Mouse (Mus musculus) hindbrain, embryonic 12.5 days (tissue): ENCODE measurements at regions not wholly inside any gene's neighbourhood (a gene's known extent, or its start where the extent isn't known, plus 50 kb on each side); places are given as distances from the start of the nearest gene placed in this dataset.
"Not testable (repeated sequence)": the region's sequence is repeated elsewhere in the genome, so short reads cannot be mapped to it uniquely, and the experiment has no call there.

Experiments
- ATAC-seq: fragments of 200-750 bp; cut with Nextera tagmentation; 2 replicates; pipeline ENCODE4 v1.8.0; 2017; ENCODE audit warnings: moderate TSS enrichment; ENCODE audit not compliant: low FRiP score
- H3K27ac ChIP-seq: fragments of 300-500 bp; sonication (generic); 2 replicates; pipeline ENCODE4 v1.5.1; 2016; ENCODE audit warnings: mild to moderate bottlenecking
- H3K27me3 ChIP-seq: fragments of 300-500 bp; sonication (generic); 2 replicates; pipeline ENCODE4 v1.6.1; 2016; ENCODE audit warnings: mild to moderate bottlenecking
- H3K36me3 ChIP-seq: fragments of 300-500 bp; sonication (generic); 2 replicates; pipeline ENCODE4 v1.6.1; 2016; ENCODE audit warnings: mild to moderate bottlenecking
- H3K4me1 ChIP-seq: fragments of 300-500 bp; sonication (generic); 2 replicates; pipeline ENCODE4 v1.6.1; 2016
- H3K4me2 ChIP-seq: fragments of 300-500 bp; sonication (generic); replicated peaks from 2 replicates; pipeline ENCODE4 v1.6.1; 2016; ENCODE audit warnings: mild to moderate bottlenecking
- H3K4me3 ChIP-seq: fragments of 300-500 bp; sonication (generic); 2 replicates; pipeline ENCODE4 v1.5.1; 2016; ENCODE audit warnings: mild to moderate bottlenecking
- H3K9ac ChIP-seq: fragments of 300-500 bp; sonication (generic); 2 replicates; pipeline ENCODE4 v1.6.1; 2016; ENCODE audit warnings: mild to moderate bottlenecking, moderate library complexity
- H3K9me3 ChIP-seq: fragments of 300-500 bp; sonication (generic); replicated peaks from 2 replicates; pipeline ENCODE4 v1.6.1; 2016; ENCODE audit warnings: mild to moderate bottlenecking
- WGBS: fragments of 180-500 bp; shearing (Covaris S2); methylation state at CpG from one replicate; pipeline ENCODE4 v1.1.7; 2016; 5-methylcytosine and 5-hydroxymethylcytosine counted together

GRCm38 (mm10) chr17:9168411-9168810 is 180.3 kb downstream of the 1700010I14Rik start:
- H3K27ac ChIP-seq: peak overlapping the region; percentile 87
- ATAC-seq: peak; percentile 64; the same call in 1 of the 2 replicates
- H3K36me3 ChIP-seq: no peaks in the 10 kb centered on the region
- H3K4me2 ChIP-seq: peak overlapping the region; percentile 90
- peak overlapping the region; percentile 65 for H3K9ac ChIP-seq
- H3K4me1 ChIP-seq: peaks cover 8% of the 10 kb centered on the region; the same call in 1 of the 2 replicates
- peak overlapping the region; percentile 42 for H3K4me3 ChIP-seq
- H3K9me3 ChIP-seq: no peaks in the 10 kb centered on the region
- WGBS: 0% methylated on average over 5 of the region's 5 CpGs
- no peaks in the 10 kb centered on the region for H3K27me3 ChIP-seq

- Histone ChIP-seq H3K9ac (no peak overlapping the region), H3K27ac (no peak overlapping the region), H3K9me3 (no peaks in the 10 kb centered on the region), H3K27me3 (no peaks in the 10 kb centered on the region), H3K4me1 (peaks cover 8% of the 10 kb centered on the region; the same call in 1 of the 2 replicates), H3K4me3 (no peak overlapping the region), H3K36me3 (no peaks in the 10 kb centered on the region), H3K4me2 (no peak overlapping the region)
- 17% methylated on average over 11 of the region's 11 CpGs for WGBS
- no peak for ATAC-seq
These were observed 181.2 kb downstream of the 1700010I14Rik start for GRCm38 (mm10) chr17:9169371-9169770.

- Histone ChIP-seq H3K27ac (no peak overlapping the region), H3K9ac (no peak overlapping the region), H3K4me3 (no peak overlapping the region), H3K27me3 (no peaks in the 10 kb centered on the region), H3K36me3 (no peaks in the 10 kb centered on the region), H3K4me2 (no peak overlapping the region), H3K9me3 (no peaks in the 10 kb centered on the region), H3K4me1 (no peaks in the 10 kb centered on the region)
- ATAC-seq: no peak
- WGBS: 86% methylated on average over 5 of the region's 5 CpGs
These were observed 209.0 kb downstream of the 1700010I14Rik start for GRCm38 (mm10) chr17:9197160-9197559.

GRCm38 (mm10) chr17:9200386-9200785 is 212.3 kb downstream of the 1700010I14Rik start:
- Histone ChIP-seq H3K36me3 (no peaks in the 10 kb centered on the region), H3K9me3 (no peaks in the 10 kb centered on the region), H3K27me3 (no peaks in the 10 kb centered on the region), H3K4me2 (no peak overlapping the region), H3K4me1 (peaks cover 5% of the 10 kb centered on the region; the same call in 1 of the 2 replicates), H3K4me3 (no peak overlapping the region), H3K27ac (no peak overlapping the region), H3K9ac (no peak overlapping the region)
- 89% methylated on average over 7 of the region's 7 CpGs for WGBS
- ATAC-seq: no peak

GRCm38 (mm10) chr17:9202496-9202895 is 214.4 kb downstream of the 1700010I14Rik start:
- Histone ChIP-seq H3K4me3 (no peak overlapping the region), H3K36me3 (no peaks in the 10 kb centered on the region), H3K9ac (no peak overlapping the region), H3K27ac (no peak overlapping the region), H3K4me2 (no peak overlapping the region), H3K9me3 (no peaks in the 10 kb centered on the region), H3K4me1 (peaks cover 5% of the 10 kb centered on the region; the same call in 1 of the 2 replicates), H3K27me3 (no peaks in the 10 kb centered on the region)
- ATAC-seq: no peak
- 11% methylated on average over 2 of the region's 2 CpGs for WGBS

- Histone ChIP-seq H3K9me3 (no peaks in the 10 kb centered on the region), H3K4me3 (no peak overlapping the region), H3K27ac (no peak overlapping the region), H3K9ac (no peak overlapping the region), H3K4me2 (no peak overlapping the region), H3K27me3 (no peaks in the 10 kb centered on the region), H3K36me3 (no peaks in the 10 kb centered on the region), H3K4me1 (no peaks in the 10 kb centered on the region)
- WGBS: 79% methylated on average over 2 of the region's 2 CpGs
- ATAC-seq: no peak
These were observed 211.2 kb upstream of the Gm17728 start for GRCm38 (mm10) chr17:9210626-9211025.

GRCm38 (mm10) chr17:9223097-9223496 is 198.8 kb upstream of the Gm17728 start:
- H3K27ac ChIP-seq: no peak overlapping the region
- ATAC-seq: no peak
- 90% methylated on average over 4 of the region's 4 CpGs for WGBS
- no peaks in the 10 kb centered on the region for H3K27me3 ChIP-seq
- H3K4me2 ChIP-seq: no peak overlapping the region
- H3K4me3 ChIP-seq: no peak overlapping the region
- H3K9me3 ChIP-seq: no peaks in the 10 kb centered on the region
- peaks cover 3% of the 10 kb centered on the region; the same call in 1 of the 2 replicates for H3K4me1 ChIP-seq
- no peaks in the 10 kb centered on the region for H3K36me3 ChIP-seq
- no peak overlapping the region for H3K9ac ChIP-seq

GRCm38 (mm10) chr17:9227872-9228575 is 193.8 kb upstream of the Gm17728 start:
- H3K9ac ChIP-seq: no peak overlapping the region
- no peaks in the 10 kb centered on the region for H3K9me3 ChIP-seq
- no peaks in the 10 kb centered on the region for H3K27me3 ChIP-seq
- 61% methylated on average over 10 of the region's 10 CpGs for WGBS
- H3K27ac ChIP-seq: no peak overlapping the region
- no peaks in the 10 kb centered on the region for H3K36me3 ChIP-seq
- no peak overlapping the region for H3K4me3 ChIP-seq
- H3K4me1 ChIP-seq: peaks cover 4% of the 10 kb centered on the region; the same call in 1 of the 2 replicates
- H3K4me2 ChIP-seq: no peak overlapping the region
- no peak for ATAC-seq

- H3K4me2 ChIP-seq: no peak overlapping the region
- no peak for ATAC-seq
- no peaks in the 10 kb centered on the region for H3K36me3 ChIP-seq
- no peak overlapping the region for H3K27ac ChIP-seq
- no peaks in the 10 kb centered on the region for H3K27me3 ChIP-seq
- WGBS: 74% methylated on average over 6 of the region's 6 CpGs
- H3K4me1 ChIP-seq: no peaks in the 10 kb centered on the region
- H3K9me3 ChIP-seq: no peaks in the 10 kb centered on the region
- no peak overlapping the region for H3K9ac ChIP-seq
- H3K4me3 ChIP-seq: no peak overlapping the region
These were observed 186.7 kb upstream of the Gm17728 start for GRCm38 (mm10) chr17:9235141-9235571.

- no peak overlapping the region for H3K27ac ChIP-seq
- WGBS: 69% methylated on average over 5 of the region's 5 CpGs
- no peak overlapping the region for H3K9ac ChIP-seq
These were observed 163.2 kb upstream of the Gm17728 start for GRCm38 (mm10) chr17:9258646-9259170.

GRCm38 (mm10) chr17:9268776-9269175 is 153.1 kb upstream of the Gm17728 start:
- Histone ChIP-seq H3K27me3 (no peaks in the 10 kb centered on the region), H3K4me2 (no peak overlapping the region), H3K36me3 (no peaks in the 10 kb centered on the region), H3K4me3 (no peak overlapping the region), H3K9ac (no peak overlapping the region), H3K4me1 (no peaks in the 10 kb centered on the region), H3K27ac (no peak overlapping the region), H3K9me3 (no peaks in the 10 kb centered on the region)
- 89% methylated on average over 3 of the region's 3 CpGs for WGBS
- ATAC-seq: no peak

More at GRCm38 (mm10) chr17:9258646-9259170, 163.2 kb upstream of the Gm17728 start:
- no peak for ATAC-seq
- no peak overlapping the region for H3K4me3 ChIP-seq
- H3K9me3 ChIP-seq: peaks cover 11% of the 10 kb centered on the region; the same call in 1 of the 2 replicates
- H3K27me3 ChIP-seq: no peaks in the 10 kb centered on the region
- H3K4me1 ChIP-seq: no peaks in the 10 kb centered on the region
- no peak overlapping the region for H3K4me2 ChIP-seq
- no peaks in the 10 kb centered on the region for H3K36me3 ChIP-seq

GRCm38 (mm10) chr17:9278046-9278445 is 143.8 kb upstream of the Gm17728 start:
- WGBS: 41% methylated on average over 3 of the region's 3 CpGs
- not testable (repeated sequence) for H3K27ac ChIP-seq, ATAC-seq, H3K36me3 ChIP-seq, H3K4me1 ChIP-seq, H3K9ac ChIP-seq, H3K4me2 ChIP-seq, H3K9me3 ChIP-seq, H3K27me3 ChIP-seq, H3K4me3 ChIP-seq

- Histone ChIP-seq H3K9ac (no peak overlapping the region), H3K27me3 (no peaks in the 10 kb centered on the region), H3K4me3 (no peak overlapping the region), H3K4me2 (no peak overlapping the region), H3K27ac (no peak overlapping the region), H3K4me1 (0 out of 2 replicates have a peak, but pooled peaks cover 3% of the 10 kb centered on the region), H3K9me3 (no peaks in the 10 kb centered on the region), H3K36me3 (no peaks in the 10 kb centered on the region)
- no peak for ATAC-seq
- 69% methylated on average over 7 of the region's 7 CpGs for WGBS
These were observed 142.4 kb upstream of the Gm17728 start for GRCm38 (mm10) chr17:9279481-9279880.
